Mouse (Mus musculus): Measurements from ENCODE around the gene Anxa9. TPM values are rescaled to one million over a fixed set of nuclear protein-coding genes. Genes with fewer than 3 reads are reported as not detected.

Anxa9 gene
- total and polyA plus RNA-seq, 2 experiments from 2014 or later, result 0.11 to 0.49 TPM

DNA sequence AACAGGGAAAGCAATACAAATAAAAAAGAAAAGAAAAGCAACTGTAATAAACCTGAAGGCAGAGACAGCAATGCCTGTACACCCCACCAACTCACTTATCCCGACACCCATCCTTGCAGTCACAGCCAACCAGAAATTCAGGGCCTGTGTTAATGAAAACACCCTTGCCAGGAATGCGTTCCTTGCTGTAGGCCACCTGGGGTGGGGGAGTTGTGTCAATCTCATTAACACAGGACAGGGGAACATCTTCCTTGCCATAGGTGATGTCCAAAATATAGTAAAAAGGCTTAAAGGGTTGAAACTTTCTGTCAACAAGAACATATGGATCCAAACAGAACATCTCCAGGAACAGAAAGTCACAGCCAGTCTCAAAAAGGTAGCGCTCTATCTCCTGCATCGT lies 31.3 kb upstream of the Anxa9 start:
- Histone ChIP-seq H3K36me3 (replicated peaks; ENCODE audit: control insufficient read depth, insufficient read depth, low read length) (peaks cover 89% of the 10 kb centered on the region), H3K4me3 (ENCODE audit: low read depth, low read length) (no peak overlapping the region), H3K4me2 (ENCODE audit: low read depth, low read length) (no peak overlapping the region), H3K9ac (replicated peaks; ENCODE audit: low read depth, low read length) (no peak overlapping the region), H3K4me1 (ENCODE audit: control insufficient read depth, insufficient read depth) (no peaks in the 10 kb centered on the region), H3K27me3 (ENCODE audit: control insufficient read depth, insufficient read depth, low read length) (no peaks in the 10 kb centered on the region), H3K9me3 (replicated peaks; ENCODE audit: control insufficient read depth, low read length) (no peaks in the 10 kb centered on the region), H3K27ac (ENCODE audit: low read depth) (no peak overlapping the region)
- TF ChIP-seq CTCF (IDR thresholded peaks at IDR 0.05; ENCODE audit: low read depth) (no peak), EP300 (IDR thresholded peaks at IDR 0.05; ENCODE audit: low read depth) (no peak)
- ATAC-seq (ENCODE audit: insufficient read depth, low read depth) (no peak), DNase-seq (ENCODE audit: low spot score) (no peak)
- WGBS, result 85% methylated on average over 4 of the region's 4 CpGs

DNA sequence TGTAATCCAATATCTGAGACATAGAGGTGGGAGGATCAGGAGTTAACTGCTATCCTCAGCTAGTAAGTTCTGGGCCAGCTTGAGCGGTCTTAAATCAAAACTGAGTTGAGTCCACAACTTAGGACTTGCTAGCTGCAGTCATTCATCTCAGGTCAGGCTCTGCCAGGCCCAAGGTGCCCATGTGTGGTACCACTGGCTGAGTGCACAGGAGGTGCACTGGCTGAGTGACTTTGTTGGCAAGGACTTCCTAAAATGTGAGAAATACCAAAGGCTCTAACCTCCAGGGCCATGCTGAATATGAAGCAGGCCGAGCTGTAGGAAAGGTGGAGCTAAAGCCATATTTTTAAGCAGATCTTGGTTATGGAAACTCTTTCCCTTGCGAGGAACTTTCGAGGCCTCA lies 30.4 kb upstream of the Anxa9 start:
- no peaks in the 10 kb centered on the region for H3K27me3 ChIP-seq (ENCODE audit: control insufficient read depth, insufficient read depth, low read length)
- DNase-seq (ENCODE audit: low spot score) (no peak), ATAC-seq (ENCODE audit: insufficient read depth, low read depth) (no peak)
- H3K27ac ChIP-seq (ENCODE audit: low read depth), result no peak overlapping the region
- H3K4me1 ChIP-seq (ENCODE audit: control insufficient read depth, insufficient read depth), result no peaks in the 10 kb centered on the region
- H3K4me2 ChIP-seq (ENCODE audit: low read depth, low read length), result no peak overlapping the region
- H3K36me3 ChIP-seq (replicated peaks; ENCODE audit: control insufficient read depth, insufficient read depth, low read length), result peaks cover 89% of the 10 kb centered on the region
- H3K9ac ChIP-seq (replicated peaks; ENCODE audit: low read depth, low read length), result no peak overlapping the region
- 91% methylated on average over 4 of the region's 4 CpGs for WGBS
- no peak overlapping the region for H3K4me3 ChIP-seq (ENCODE audit: low read depth, low read length)
- TF ChIP-seq CTCF (IDR thresholded peaks at IDR 0.05; ENCODE audit: low read depth) (no peak), EP300 (IDR thresholded peaks at IDR 0.05; ENCODE audit: low read depth) (no peak)
- no peaks in the 10 kb centered on the region for H3K9me3 ChIP-seq (replicated peaks; ENCODE audit: control insufficient read depth, low read length)

- Histone ChIP-seq H3K27me3 (ENCODE audit: control insufficient read depth, insufficient read depth, low read length) (no peaks in the 10 kb centered on the region), H3K9me3 (replicated peaks; ENCODE audit: control insufficient read depth, low read length) (no peaks in the 10 kb centered on the region), H3K27ac (ENCODE audit: low read depth) (no peak overlapping the region), H3K36me3 (replicated peaks; ENCODE audit: control insufficient read depth, insufficient read depth, low read length) (peaks cover 69% of the 10 kb centered on the region), H3K4me3 (ENCODE audit: low read depth, low read length) (no peak overlapping the region), H3K4me2 (ENCODE audit: low read depth, low read length) (no peak overlapping the region), H3K4me1 (ENCODE audit: control insufficient read depth, insufficient read depth) (no peaks in the 10 kb centered on the region), H3K9ac (replicated peaks; ENCODE audit: low read depth, low read length) (no peak overlapping the region)
- no peak for TF ChIP-seq CTCF (IDR thresholded peaks at IDR 0.05; ENCODE audit: low read depth)
- no peak for TF ChIP-seq EP300 (IDR thresholded peaks at IDR 0.05; ENCODE audit: low read depth)
- no peak for DNase-seq (ENCODE audit: low spot score)
- no peak for ATAC-seq (ENCODE audit: insufficient read depth, low read depth)
- 100% methylated on average over 1 of the region's 1 CpGs for WGBS
Measured at GRCm38 (mm10) chr3:95331528-95331927, 24.6 kb upstream of the Anxa9 start.

- Histone ChIP-seq H3K4me2 (ENCODE audit: low read depth, low read length) (no peak overlapping the region), H3K9ac (replicated peaks; ENCODE audit: low read depth, low read length) (no peak overlapping the region), H3K36me3 (replicated peaks; ENCODE audit: control insufficient read depth, insufficient read depth, low read length) (peaks cover 76% of the 10 kb centered on the region), H3K27me3 (ENCODE audit: control insufficient read depth, insufficient read depth, low read length) (no peaks in the 10 kb centered on the region), H3K27ac (ENCODE audit: low read depth) (no peak overlapping the region), H3K4me3 (ENCODE audit: low read depth, low read length) (no peak overlapping the region), H3K9me3 (replicated peaks; ENCODE audit: control insufficient read depth, low read length) (no peaks in the 10 kb centered on the region), H3K4me1 (ENCODE audit: control insufficient read depth, insufficient read depth) (no peaks in the 10 kb centered on the region)
- 91% methylated on average over 1 of the region's 1 CpGs for WGBS
- no peak for DNase-seq (ENCODE audit: low spot score)
- TF ChIP-seq EP300 (IDR thresholded peaks at IDR 0.05; ENCODE audit: low read depth) (no peak), CTCF (IDR thresholded peaks at IDR 0.05; ENCODE audit: low read depth) (no peak)
- no peak for ATAC-seq (ENCODE audit: insufficient read depth, low read depth)
Measured at GRCm38 (mm10) chr3:95328803-95329404, 21.9 kb upstream of the Anxa9 start.

GRCm38 (mm10) chr3:95324454-95325144 lies 17.6 kb upstream of the Anxa9 start:
- no peak for ATAC-seq (ENCODE audit: insufficient read depth, low read depth)
- no peak overlapping the region for H3K4me2 ChIP-seq (ENCODE audit: low read depth, low read length)
- TF ChIP-seq CTCF (IDR thresholded peaks at IDR 0.05; ENCODE audit: low read depth), result 0 out of 2 replicates have a peak, but pooled peaks have one; percentile 30
- no peak for TF ChIP-seq EP300 (IDR thresholded peaks at IDR 0.05; ENCODE audit: low read depth)
- H3K27ac ChIP-seq (ENCODE audit: low read depth), result no peak overlapping the region
- no peaks in the 10 kb centered on the region for H3K4me1 ChIP-seq (ENCODE audit: control insufficient read depth, insufficient read depth)
- DNase-seq (ENCODE audit: low spot score), result no peak
- no peaks in the 10 kb centered on the region for H3K27me3 ChIP-seq (ENCODE audit: control insufficient read depth, insufficient read depth, low read length)
- no peak overlapping the region for H3K4me3 ChIP-seq (ENCODE audit: low read depth, low read length)
- peaks cover 91% of the 10 kb centered on the region for H3K36me3 ChIP-seq (replicated peaks; ENCODE audit: control insufficient read depth, insufficient read depth, low read length)
- no peaks in the 10 kb centered on the region for H3K9me3 ChIP-seq (replicated peaks; ENCODE audit: control insufficient read depth, low read length)
- H3K9ac ChIP-seq (replicated peaks; ENCODE audit: low read depth, low read length), result no peak overlapping the region
- 90% methylated on average over 6 of the region's 6 CpGs for WGBS

Data from heart, postnatal 0 days (tissue).